Mouse (Mus musculus) gastrocnemius, adult 18-20 months (tissue): ENCODE measurements at regions not wholly inside any gene's neighbourhood (a gene's known extent, or its start where the extent isn't known, plus 50 kb on each side); places are given as distances from the start of the nearest gene placed in this dataset.

Source experiments
- DNase-seq: peaks from one replicate; pipeline ENCODE4 v3.0.0; 2021; ENCODE audit warnings: low spot score

GRCm38 (mm10) chr2:178643841-178644240 is 213.5 kb downstream of the Cdh26 start:
- no peak for DNase-seq

- DNase-seq = no peak
These were observed 229.7 kb downstream of the Cdh26 start for GRCm38 (mm10) chr2:178660071-178660470.

- DNase-seq = no peak
These were observed 232.1 kb downstream of the Cdh26 start for GRCm38 (mm10) chr2:178662396-178662795.

GRCm38 (mm10) chr2:178664977-178665376 is 234.6 kb downstream of the Cdh26 start:
- DNase-seq = peak; percentile 43

GRCm38 (mm10) chr2:178668451-178668850 is 238.1 kb downstream of the Cdh26 start:
- no peak for DNase-seq

GRCm38 (mm10) chr2:178670952-178671351 is 240.6 kb downstream of the Cdh26 start:
- DNase-seq = no peak

- no peak for DNase-seq
These were observed 243.3 kb downstream of the Cdh26 start for GRCm38 (mm10) chr2:178673621-178674020.

GRCm38 (mm10) chr2:178674621-178675020 is 244.3 kb downstream of the Cdh26 start:
- no peak for DNase-seq

GRCm38 (mm10) chr2:178676970-178677369 is 246.6 kb downstream of the Cdh26 start:
- DNase-seq = no peak

- DNase-seq = peak; percentile 41
These were observed 250.0 kb downstream of the Cdh26 start for GRCm38 (mm10) chr2:178680368-178680767.

- DNase-seq = no peak
These were observed 254.0 kb downstream of the Cdh26 start for GRCm38 (mm10) chr2:178684026-178684958.

GRCm38 (mm10) chr2:178685211-178685610 is 254.9 kb downstream of the Cdh26 start:
- DNase-seq = no peak

- DNase-seq = no peak
These were observed 255.9 kb downstream of the Cdh26 start for GRCm38 (mm10) chr2:178686167-178686601.

- no peak for DNase-seq
These were observed 258.3 kb downstream of the Cdh26 start for GRCm38 (mm10) chr2:178688586-178688985.

GRCm38 (mm10) chr2:178691190-178691864 is 261.0 kb downstream of the Cdh26 start:
- no peak for DNase-seq

GRCm38 (mm10) chr2:178691865-178692228 is 261.5 kb downstream of the Cdh26 start:
- DNase-seq = no peak

- no peak for DNase-seq
These were observed 261.9 kb downstream of the Cdh26 start for GRCm38 (mm10) chr2:178692231-178692630.

GRCm38 (mm10) chr2:178698648-178699047 is 268.3 kb downstream of the Cdh26 start:
- DNase-seq = peak; percentile 73

GRCm38 (mm10) chr2:178700825-178701224 is 270.5 kb downstream of the Cdh26 start:
- no peak for DNase-seq

- DNase-seq = no peak
These were observed 274.2 kb downstream of the Cdh26 start for GRCm38 (mm10) chr2:178704510-178704909.

- no peak for DNase-seq
These were observed 278.3 kb downstream of the Cdh26 start for GRCm38 (mm10) chr2:178708649-178709048.

GRCm38 (mm10) chr2:178709192-178709881 is 279.0 kb downstream of the Cdh26 start:
- no peak for DNase-seq
